Mouse (Mus musculus) left cerebral cortex, adult 9 months (tissue): ENCODE results near the gene Olfr97.
A peak's percentile ranks its signal among the peaks of the same experiment; 100 is the strongest.
"Not testable (repeated sequence)": the region's sequence is repeated elsewhere in the genome, so short reads cannot be mapped to it uniquely, and the experiment has no call there.

ENCODE experiments used
- DNase-seq, 2 experiments: peaks; one replicate each; pipeline ENCODE4 v3.0.0; 2022; ENCODE audit warnings: low spot score in 2 of 2

Gene Olfr97

DNA sequence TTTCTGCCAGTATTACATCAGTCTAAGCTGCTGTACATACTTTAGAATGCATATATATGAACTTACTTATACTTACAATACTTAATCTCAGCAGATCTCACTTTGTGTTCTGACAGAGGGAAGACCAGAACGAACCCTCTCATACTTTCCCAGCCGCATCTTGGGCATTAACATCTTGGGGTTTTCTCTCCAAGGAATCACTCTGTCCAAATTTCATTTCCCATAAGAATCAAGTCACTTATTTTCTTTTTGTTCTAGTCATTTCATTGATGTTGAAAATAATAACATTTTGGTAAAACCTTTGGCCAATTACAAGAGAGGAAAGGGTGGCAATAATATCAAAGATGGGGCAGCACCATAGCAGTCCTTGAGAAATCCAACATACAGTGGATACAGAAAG is at the start of gene Olfr97:
Olfr97 (minus strand) TSS at position 101 of the 400 bp plus-strand sequence.
- not testable (repeated sequence) for DNase-seq

DNA sequence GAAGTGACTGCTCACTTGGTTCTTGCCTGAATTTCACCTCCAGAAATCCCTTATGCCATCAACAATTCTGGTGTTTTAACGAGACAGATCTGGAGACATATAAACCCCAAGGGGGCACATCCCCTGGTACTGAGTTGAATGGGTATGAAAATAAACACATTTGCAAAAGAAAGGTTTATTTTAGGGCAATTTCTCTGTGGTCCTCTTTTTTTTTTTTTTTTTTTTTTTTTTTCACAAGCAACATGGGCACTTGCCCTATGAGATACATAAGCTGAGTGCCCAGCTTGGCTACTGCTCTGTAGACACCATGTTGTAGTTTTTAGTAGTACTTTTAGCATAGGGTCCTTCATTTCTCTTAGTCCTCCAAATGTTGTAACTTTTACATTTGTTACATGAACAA is 46.2 kb upstream of the Olfr97 start, which contains the start of gene Olfr99:
Olfr99 (minus strand) TSS at position 101 of the 400 bp plus-strand sequence.
- DNase-seq: no peak

DNA sequence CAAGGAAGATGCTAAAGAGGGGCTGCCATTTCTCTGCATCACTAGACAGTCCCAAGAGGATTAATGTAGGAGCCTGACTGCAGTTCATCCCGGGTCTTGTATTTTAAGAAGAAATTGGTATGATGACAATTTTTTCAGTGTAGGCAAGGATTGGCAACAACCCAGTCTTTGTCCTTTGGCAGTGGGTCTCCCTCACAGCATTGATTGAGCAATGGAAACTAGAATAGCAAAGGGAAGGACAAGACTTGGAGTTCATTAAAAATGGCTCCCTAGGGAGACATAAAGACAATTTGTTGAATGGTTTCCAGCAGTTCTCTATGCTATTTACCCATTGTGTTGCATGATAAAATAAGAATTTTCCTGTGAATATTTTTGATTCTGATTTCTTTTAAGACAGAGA is 43.2 kb upstream of the Olfr97 start:
- DNase-seq: no peak

DNA sequence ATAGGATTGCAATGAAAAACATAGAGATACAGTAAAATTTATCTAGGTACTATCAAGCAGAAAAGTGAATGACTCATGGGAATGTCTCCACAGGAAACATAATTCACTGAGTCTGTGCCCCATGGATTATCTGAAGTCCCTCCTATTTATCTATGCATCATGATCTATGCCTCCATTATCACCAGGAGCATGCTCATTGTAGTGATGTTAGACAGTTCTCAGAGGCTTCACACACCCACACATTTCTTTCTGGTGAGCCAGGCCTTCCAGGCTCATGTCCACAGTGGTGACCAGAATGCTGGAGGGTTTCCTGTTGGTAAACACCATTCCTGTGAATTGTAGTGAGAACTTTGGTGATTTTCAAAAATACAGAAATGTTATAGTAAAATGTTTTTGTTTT is 39.4 kb upstream of the Olfr97 start:
- no peak for DNase-seq

DNA sequence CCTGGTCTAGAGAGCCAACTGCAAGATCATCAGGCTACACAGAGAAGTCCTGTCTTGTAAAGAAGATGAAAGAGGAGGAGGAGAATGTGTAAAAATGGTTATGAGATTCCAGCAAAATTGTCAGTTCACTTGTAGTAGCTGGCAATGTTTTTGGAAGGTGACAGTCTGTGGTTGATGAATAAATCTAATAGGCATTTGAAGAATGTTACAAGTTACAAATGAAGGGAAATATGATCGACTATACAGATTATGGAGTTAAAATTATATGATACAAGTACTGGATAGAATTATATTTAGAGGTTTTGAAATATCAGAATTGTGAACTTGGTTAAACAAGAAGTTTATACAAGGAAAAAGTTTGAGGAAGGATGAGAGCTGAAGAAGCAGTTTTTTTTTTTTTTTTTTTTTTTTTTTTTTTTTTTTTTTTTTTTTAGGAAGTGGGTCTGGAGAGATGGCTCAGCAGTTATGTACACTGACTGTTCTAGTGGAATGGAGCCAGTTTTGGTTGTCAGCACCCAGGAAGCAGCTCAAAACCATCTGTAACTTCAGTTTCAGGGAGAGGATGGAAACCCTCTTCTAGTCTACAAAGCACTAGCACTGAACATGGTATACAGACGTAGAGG is 38.6 kb upstream of the Olfr97 start:
- DNase-seq: no peak

DNA sequence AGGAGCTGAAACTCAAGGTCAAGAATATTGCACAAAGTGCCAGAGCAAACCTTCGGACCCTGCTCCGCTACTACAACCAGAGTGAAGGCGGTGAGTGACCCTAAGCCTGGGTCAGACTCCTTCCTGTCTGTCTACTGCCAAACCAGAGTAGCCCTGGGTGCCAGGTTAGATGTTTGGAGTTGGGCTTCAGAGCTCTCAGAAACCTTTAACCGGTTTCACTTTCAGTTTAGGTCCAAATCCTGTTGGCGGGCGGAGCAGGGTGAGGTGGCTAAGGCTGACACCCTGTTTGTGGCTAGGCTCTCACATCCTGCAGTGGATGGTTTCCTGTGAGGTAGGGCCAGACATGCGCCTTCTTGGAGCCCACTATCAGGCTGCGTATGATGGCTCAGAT is 33.6 kb upstream of the Olfr97 start:
- peak in 1 of 2 experiments; percentile 15 for DNase-seq

DNA sequence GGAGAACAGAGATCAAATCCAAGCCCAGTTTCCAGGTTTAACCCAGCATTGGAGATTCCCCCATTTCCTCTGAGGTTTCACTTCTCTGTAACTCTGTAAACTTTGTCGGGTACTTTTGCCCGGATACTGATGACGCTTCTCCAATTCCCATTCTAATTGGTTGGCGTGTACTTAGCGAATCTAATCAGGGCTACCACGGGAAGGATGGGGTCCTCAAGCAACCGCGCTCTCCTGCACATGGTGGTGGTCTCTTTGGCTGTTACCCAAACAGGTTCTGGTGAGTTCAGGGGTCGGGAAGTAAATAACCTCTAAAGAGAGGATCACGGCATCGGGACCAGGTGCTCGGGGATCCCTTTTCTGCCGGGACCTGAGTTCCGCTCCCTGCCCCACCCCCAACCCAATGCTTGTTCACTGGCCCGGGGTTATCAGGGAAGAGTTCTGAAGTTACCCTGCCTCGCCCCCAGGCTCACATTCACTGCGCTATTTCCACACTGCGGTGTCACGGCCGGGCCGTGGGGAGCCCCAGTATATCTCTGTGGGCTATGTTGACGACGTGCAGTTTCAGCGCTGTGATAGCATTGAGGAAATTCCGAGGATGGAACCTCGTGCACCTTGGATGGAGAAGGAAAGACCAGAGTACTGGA is 33.0 kb upstream of the Olfr97 start, which contains the start of gene H2-M3:
H2-M3 (plus strand) TSS at position 163 of the 644 bp plus-strand sequence.
- peak; percentile 72 to 97 for DNase-seq

DNA sequence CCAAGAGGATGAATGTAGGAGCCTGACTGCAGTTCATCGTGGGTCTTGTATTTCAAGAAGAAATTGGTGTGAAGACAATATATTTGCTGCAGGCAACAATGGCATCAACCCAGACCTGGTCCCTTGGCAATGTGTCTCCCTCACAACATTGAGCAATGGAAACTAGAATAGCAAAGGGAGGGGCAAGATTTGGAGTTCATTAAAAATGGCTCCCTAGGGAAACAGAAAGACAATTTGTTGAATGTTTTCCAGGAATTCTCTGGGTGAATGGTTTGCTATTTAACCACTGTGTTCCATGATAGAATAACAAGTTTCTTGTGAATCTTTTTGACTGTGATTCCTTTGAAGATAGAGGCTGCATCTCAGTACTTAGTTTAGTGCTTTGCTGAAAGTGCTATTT is 26.5 kb upstream of the Olfr97 start, which contains the start of gene Olfr98:
Olfr98 (minus strand) TSS at position 124 of the 400 bp plus-strand sequence.
- DNase-seq: no peak

DNA sequence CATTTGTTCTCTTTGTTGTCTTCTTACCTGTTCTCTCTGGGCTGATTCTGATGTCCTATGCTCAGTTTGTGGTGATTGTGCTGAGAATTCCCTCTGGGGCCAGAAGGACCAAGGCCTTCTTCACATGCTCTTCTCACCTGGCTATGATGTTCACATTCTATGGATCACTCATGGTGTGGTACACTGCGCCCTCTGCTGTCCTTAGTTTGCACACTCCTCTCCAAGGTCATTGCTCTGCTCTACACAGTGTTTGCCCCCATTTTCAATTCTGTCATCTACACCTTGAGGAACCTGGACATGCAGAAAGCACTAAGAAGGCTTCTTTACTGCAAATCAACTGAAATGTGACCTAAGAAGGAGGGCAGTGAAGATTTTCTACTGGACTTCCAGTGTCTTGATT is 13.4 kb upstream of the Olfr97 start:
- peak in 1 of 2 experiments; percentile 15 for DNase-seq

DNA sequence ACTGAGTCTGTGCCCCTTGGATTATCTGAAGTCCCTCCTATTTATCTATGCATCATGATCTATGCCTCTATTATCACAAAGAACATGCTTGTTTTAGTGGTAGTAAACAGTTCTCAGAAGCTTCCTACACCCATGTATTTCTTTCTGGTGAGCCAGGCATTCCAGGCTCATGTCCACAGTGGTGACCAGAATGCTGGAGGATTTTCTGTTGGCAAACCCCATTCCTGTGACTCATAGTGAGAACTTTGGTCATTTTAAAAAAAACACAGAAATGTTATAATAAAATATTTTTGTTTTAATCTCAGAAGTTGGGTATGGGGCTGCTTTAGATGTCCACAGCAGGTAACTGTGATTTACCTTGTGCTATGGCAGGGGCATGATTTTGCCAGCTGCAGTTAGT is 12.3 kb upstream of the Olfr97 start:
- DNase-seq: no peak

DNA sequence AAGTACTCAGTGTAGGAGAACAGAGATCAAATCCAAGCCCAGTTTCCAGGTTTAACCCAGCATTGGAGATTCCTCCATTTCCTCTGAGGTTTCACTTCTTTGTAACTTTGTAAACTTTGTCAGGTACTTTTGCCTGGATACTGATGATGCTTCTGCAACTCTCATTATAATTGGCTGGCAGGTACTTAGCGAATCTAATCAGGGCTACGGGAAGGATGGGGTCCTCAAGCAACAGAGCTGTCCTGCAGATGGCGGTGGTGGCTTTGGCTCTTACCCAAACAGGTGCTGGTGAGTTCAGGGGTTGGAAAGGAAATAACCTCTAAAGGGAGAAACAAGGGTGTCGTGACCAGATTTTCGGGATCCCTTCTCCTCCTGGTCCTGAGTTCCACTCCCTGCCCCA is 9.6 kb upstream of the Olfr97 start:
- DNase-seq: peak in 1 of 2 experiments; percentile 60

DNA sequence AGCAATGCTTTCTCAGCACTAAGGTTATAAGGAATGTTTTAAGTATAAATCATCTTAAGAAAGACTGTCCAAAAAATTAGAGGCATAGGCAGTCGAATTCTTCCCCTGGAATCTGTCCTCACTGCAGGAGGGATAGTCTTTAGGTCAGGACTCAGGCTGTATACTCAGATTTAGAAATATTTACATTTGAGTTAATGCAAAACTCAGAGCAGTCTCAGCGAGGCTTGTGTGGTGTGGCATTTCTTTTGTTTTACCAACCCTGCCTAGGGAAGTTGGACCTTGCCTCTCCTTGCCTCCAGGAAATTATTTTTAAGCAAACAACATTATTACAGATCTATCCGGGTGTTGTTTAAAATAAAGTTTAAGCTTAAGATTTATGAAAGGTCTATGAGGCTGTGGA is 5.1 kb upstream of the Olfr97 start:
- DNase-seq: no peak

DNA sequence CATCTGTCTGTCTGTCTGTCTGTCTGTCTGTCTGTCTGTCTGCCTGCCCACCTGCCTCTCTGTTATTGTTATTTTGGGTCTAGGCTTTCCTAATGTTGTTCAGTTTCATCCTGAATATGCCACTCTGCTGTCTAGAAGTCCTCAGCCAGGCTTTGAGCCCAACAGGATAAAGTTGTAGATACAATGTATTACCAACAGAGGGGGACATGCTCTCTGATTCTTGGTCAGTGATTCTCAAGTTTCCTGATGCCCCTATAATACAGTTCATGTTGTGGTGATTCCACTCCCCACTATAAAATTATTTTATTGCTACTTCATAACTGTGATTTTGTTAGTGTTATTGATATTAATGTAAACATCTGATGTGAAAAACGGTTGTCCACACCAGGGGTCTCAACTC is 15.3 kb downstream of the Olfr97 start:
- DNase-seq: no peak

DNA sequence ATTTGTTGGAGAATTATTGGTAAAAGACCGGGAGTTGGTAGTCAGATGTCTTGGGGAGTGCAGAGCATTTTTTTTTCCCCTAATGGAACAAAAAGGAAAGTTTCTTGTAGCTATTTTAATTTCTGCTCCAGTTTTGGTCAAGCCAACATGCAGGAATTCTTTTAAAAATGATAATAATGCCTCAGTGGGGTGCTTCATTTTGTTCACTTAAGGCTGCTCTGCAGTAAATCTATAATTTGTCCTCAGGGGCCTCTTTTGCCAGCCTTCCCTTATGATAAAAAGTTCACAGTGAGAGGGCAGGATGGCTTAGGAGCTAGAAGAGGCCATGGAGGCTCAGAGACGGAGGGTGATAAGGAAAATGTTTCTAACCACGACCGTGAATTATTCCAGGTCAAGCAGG is 17.3 kb downstream of the Olfr97 start, which contains the start of gene Olfr96:
Olfr96 (plus strand) TSS at position 301 of the 400 bp plus-strand sequence.
- DNase-seq: no peak

DNA sequence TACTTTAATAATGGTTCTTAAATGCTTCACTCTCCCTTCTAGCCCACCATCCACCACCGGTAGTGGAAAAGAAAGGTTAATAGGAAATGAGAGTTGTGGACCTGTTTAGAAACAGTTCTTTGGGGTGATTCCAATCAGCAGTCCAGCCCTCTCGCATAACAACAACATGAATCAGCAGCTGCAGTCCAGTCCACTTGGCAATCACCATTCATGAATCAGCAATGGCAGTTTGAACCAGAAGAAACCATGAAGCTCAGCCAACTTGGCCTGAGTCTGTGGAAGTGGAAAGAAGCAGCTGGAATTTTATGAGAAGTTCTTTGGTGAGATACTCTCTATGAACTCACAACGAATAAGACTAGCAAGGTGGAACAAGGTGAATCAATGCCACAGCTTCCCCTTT is 18.6 kb downstream of the Olfr97 start:
- no peak for DNase-seq

DNA sequence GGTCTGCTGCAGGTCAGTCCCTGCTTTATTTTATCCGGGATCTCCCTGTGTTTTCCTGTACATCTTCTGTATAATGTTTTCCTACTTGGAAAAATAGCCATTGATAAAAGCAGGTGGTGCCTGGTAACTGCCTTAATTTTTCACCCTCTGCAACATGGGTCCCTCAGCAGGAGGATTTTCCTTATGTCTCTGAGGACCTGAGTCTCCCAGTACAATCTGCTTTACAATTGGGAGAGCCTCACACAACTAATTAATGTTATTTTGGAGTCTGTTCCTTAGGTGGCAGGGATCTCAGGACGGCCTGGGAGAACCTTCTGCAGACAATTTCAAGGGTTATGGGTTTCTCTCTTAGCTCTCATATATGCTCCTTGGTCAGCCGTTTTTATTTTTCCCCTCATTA is 24.1 kb downstream of the Olfr97 start, which contains the start of gene Olfr95:
Olfr95 (minus strand) TSS at position 101 of the 400 bp plus-strand sequence.
- no peak for DNase-seq

DNA sequence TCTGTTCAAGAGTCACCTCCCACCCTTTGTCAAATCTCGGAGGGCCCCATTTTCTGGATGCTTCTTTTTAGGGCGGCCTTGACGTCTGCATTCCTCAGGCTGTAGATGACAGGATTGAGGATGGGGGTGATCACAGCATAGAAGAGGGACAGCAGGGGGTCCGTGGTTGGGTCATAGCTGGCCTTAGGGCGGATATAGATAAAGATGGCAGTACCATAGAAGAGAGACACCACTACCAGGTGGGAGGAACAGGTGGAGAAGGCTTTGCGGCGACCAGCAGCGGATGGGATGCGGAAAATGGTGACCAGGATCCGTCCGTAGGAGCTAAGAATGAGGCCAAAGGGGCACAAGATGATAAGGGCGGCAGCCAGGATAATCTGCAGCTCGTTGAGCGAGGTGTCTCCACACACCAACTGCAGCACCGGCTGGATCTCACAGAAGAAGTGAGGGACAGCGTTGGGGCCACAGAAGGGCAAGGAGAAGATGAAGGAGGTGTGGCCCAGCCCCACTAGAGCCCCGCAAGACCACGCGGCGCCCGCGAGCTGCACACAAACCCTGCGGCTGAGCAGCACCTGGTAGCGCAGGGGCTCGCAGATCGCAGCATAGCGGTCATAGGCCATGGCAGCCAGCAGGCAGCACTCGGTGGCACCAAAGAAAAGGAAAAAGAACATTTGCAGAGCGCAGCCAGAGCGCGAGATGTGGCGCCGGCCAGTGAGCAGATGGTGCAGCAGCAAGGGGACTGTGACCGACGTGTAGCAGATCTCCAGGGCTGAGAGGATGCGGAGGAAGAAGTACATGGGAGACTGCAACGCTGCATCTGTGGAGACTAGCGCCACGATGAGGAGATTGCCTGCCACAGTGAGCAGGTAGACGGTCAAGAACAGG is 26.0 kb downstream of the Olfr97 start:
- DNase-seq: peak in 1 of 2 experiments; percentile 23

DNA sequence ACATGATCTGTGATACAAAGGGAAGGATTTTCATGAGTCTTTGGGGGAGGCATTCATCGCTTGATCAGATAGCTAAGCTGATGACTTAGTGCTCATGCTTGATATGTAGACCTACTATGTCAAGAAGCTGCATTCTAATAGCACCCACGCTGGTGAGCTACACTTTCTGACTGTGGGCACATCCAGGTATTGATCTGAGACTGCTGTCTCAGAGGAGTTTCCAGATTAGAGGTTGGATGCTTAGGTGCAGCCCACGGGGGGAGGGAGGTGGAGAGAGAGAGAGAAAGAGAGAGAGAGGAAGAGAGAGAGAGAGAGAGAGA is 33.3 kb downstream of the Olfr97 start:
- DNase-seq: no peak

DNA sequence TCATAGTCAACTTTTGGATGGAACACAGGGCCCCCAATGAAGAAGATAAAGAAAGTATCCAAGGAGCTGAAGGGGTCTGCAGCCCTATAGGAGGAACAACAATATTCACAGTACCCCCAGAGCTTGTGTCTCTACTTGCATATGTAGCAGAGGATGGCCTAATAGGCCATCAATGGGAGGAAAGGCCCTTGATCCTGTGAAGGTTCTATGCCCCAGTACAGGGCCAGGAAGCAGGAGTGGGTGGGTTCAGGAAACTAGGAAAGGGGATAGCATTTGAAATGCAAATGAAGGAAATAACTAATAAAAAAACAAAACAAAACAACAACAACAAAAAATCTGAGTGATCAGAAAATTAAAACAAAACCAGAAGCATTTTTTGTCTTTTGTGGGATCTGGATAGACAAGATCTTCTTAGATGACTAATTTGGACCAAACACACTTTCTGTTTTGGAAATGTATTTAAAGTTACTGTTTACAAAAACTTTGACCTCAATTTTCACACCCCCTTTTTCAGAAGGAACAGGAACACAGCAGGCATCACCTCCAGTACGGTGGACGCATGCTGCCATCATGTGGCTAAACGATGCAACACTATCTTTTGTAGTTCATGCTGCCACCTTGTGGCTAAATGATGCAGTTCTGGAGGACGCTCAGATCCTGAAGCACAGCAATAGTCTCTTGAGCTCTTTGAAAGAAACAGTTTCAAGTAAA is 33.8 kb downstream of the Olfr97 start:
- DNase-seq: peak; percentile 39 to 91

DNA sequence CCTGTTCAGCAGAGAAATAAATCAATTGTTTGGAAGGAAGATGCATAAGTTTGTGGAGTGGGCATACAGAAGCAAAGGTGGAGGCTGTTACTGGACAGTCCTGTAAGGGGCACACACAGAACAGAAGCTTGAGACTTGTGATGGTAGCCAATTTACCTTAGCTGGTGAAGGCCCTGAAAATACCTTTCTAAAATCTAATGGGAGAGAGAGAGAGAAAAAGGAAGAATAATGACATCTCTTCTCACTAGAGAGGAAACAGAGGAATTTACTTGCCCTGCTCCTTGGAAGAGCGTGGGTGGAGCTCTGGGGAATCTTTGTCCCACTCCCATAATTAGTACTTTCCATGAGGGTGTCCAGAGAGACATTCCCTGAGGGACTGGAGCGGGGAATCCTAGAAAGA is 36.2 kb downstream of the Olfr97 start, which contains the start of gene Olfr94:
Olfr94 (minus strand) TSS at position 101 of the 400 bp plus-strand sequence.
- DNase-seq: no peak
